Mouse (Mus musculus) gastrocnemius, postnatal 25 days (tissue): Measurements from ENCODE around the gene Atp6v0b. TPM values are rescaled to one million over a fixed set of nuclear protein-coding genes. Genes with fewer than 3 reads are reported as not detected.

Source experiments
- DNase-seq: peaks from one replicate; pipeline ENCODE4 v3.0.0; 2022
- total RNA-seq, 2 experiments: library from RNA; stranded (reverse); gene quantifications; 1 replicate in 1 of 2; 2 replicates in 1 of 2; pipeline ENCODE4 v1.2.3; 2021

The Atp6v0b gene
- total RNA-seq, 2 experiments from 2014 or later: 72.1 to 75.9 TPM

- DNase-seq: peak; percentile 89
These were observed 50.8 kb downstream of the Atp6v0b start for GRCm38 (mm10) chr4:117836204-117836767.

- DNase-seq: no peak
These were observed 51.5 kb downstream of the Atp6v0b start for GRCm38 (mm10) chr4:117835531-117836111.

- peak; percentile 75 for DNase-seq
These were observed 52.1 kb downstream of the Atp6v0b start for GRCm38 (mm10) chr4:117834845-117835530.

GRCm38 (mm10) chr4:117834457-117834844 lies 52.7 kb downstream of the Atp6v0b start, which contains the start of gene Slc6a9:
Gene Slc6a9, plus strand, starts transcription at chr4:117834506.
- DNase-seq: no peak

Other genes starting within 250 kb of the Atp6v0b start
- 10 to 100 TPM; 14.5 to 15.1 TPM for gene Dmap1, start 205.1 kb downstream of the Atp6v0b start, total RNA-seq
- gene Gm12845, start 162.9 kb downstream of the Atp6v0b start, total RNA-seq: not detected
- gene Klf17, start 121.7 kb downstream of the Atp6v0b start, total RNA-seq: not detected
- 1 to 10 TPM; 5.0 to 6.8 TPM for gene Slc6a9, start 52.8 kb downstream of the Atp6v0b start, total RNA-seq
- not detected for gene Ccdc24, start 14.8 kb downstream of the Atp6v0b start, total RNA-seq
- 1 to 10 TPM; 2.6 to 3.5 TPM for gene B4galt2, start 3.8 kb downstream of the Atp6v0b start, total RNA-seq
- 1 to 10 TPM; 3.3 to 3.4 TPM for gene Dph2, start 4.7 kb upstream of the Atp6v0b start, total RNA-seq
- 100 to 1,000 TPM; 218 TPM for gene Ipo13, start 27.7 kb upstream of the Atp6v0b start, total RNA-seq
- gene Artn, start 42.4 kb upstream of the Atp6v0b start, total RNA-seq: under 1 TPM; 0.18 to 0.48 TPM
- 10 to 100 TPM; 65.8 to 74.1 TPM for gene St3gal3, start 247.6 kb upstream of the Atp6v0b start, total RNA-seq